Mouse (Mus musculus): ENCODE results near the gene Celsr3. TPM values are rescaled to one million over a fixed set of nuclear protein-coding genes. Genes with fewer than 3 reads are reported as not detected.

The Celsr3 gene
- polyA plus RNA-seq, 1 experiment from 2014 or later = 1.2 TPM

Small RNA genes lying within 50 kb of the gene (microRNA-seq; reads per million reads assigned to microRNA genes)
- not detected for gene Gm23156

Other genes starting within 250 kb of the Celsr3 start
- gene Wdr6, start 247.6 kb upstream of the Celsr3 start, polyA plus RNA-seq (2015; fragmentation: Nextera tagmentation; extraction: Ambion mirVana) = 74.9 and 88.4 TPM in 2 replicates
- gene P4htm, start 228.7 kb upstream of the Celsr3 start, polyA plus RNA-seq (2015; fragmentation: Nextera tagmentation; extraction: Ambion mirVana) = 5.5 and 6.1 TPM in 2 replicates
- gene Arih2, start 176.9 kb upstream of the Celsr3 start, polyA plus RNA-seq (2015; fragmentation: Nextera tagmentation; extraction: Ambion mirVana) = 42.0 and 43.5 TPM in 2 replicates
- gene Slc25a20, start 164.2 kb upstream of the Celsr3 start, polyA plus RNA-seq (2015; fragmentation: Nextera tagmentation; extraction: Ambion mirVana) = 40.5 and 51.1 TPM in 2 replicates
- 32.9 and 39.3 TPM in 2 replicates for gene Prkar2a, start 137.0 kb upstream of the Celsr3 start, polyA plus RNA-seq (2015; fragmentation: Nextera tagmentation; extraction: Ambion mirVana)
- gene Ip6k2, start 42.5 kb upstream of the Celsr3 start, polyA plus RNA-seq (2015; fragmentation: Nextera tagmentation; extraction: Ambion mirVana) = 71.3 and 81.9 TPM in 2 replicates
- gene Nckipsd, start 18.0 kb upstream of the Celsr3 start, polyA plus RNA-seq (2015; fragmentation: Nextera tagmentation; extraction: Ambion mirVana) = 10.5 and 13.0 TPM in 2 replicates
- gene Slc26a6, start 27.0 kb downstream of the Celsr3 start, polyA plus RNA-seq (2015; fragmentation: Nextera tagmentation; extraction: Ambion mirVana) = 12.8 and 18.5 TPM in 2 replicates
- gene Tmem89, start 88.3 kb downstream of the Celsr3 start, polyA plus RNA-seq (2015; fragmentation: Nextera tagmentation; extraction: Ambion mirVana) = not detected in 2 replicates
- 499 and 511 TPM in 2 replicates for gene Uqcrc1, start 110.3 kb downstream of the Celsr3 start, polyA plus RNA-seq (2015; fragmentation: Nextera tagmentation; extraction: Ambion mirVana)
- 5.9 and 6.6 TPM in 2 replicates for gene Col7a1, start 127.3 kb downstream of the Celsr3 start, polyA plus RNA-seq (2015; fragmentation: Nextera tagmentation; extraction: Ambion mirVana)
- gene Ucn2, start 159.7 kb downstream of the Celsr3 start, polyA plus RNA-seq (2015; fragmentation: Nextera tagmentation; extraction: Ambion mirVana) = 0.12 and 0.19 TPM in 2 replicates
- gene Pfkfb4, start 165.5 kb downstream of the Celsr3 start, polyA plus RNA-seq (2015; fragmentation: Nextera tagmentation; extraction: Ambion mirVana) = 9.6 and 10.2 TPM in 2 replicates
- gene Shisa5, start 212.2 kb downstream of the Celsr3 start, polyA plus RNA-seq (2015; fragmentation: Nextera tagmentation; extraction: Ambion mirVana) = 104 and 107 TPM in 2 replicates
- gene Trex1, start 233.4 kb downstream of the Celsr3 start, polyA plus RNA-seq (2015; fragmentation: Nextera tagmentation; extraction: Ambion mirVana) = 12.7 and 14.4 TPM in 2 replicates
- 24.7 and 26.1 TPM in 2 replicates for gene Atrip, start 247.8 kb downstream of the Celsr3 start, polyA plus RNA-seq (2015; fragmentation: Nextera tagmentation; extraction: Ambion mirVana)